Mouse (Mus musculus) ovary, adult 18-20 months (tissue): ENCODE data around the gene Kmt2b.

Source experiments
- DNase-seq: peaks from one replicate; pipeline ENCODE4 v3.0.0; 2022; ENCODE audit warnings: low spot score, mixed read lengths

The Kmt2b gene

GRCm38 (mm10) chr7:30588676-30589434 lies at the start of gene Kmt2b:
Gene Kmt2b, minus strand, starts transcription at chr7:30588726.
- peak; percentile 99 for DNase-seq

- DNase-seq = no peak
Observed at GRCm38 (mm10) chr7:30636395-30636794, 47.9 kb upstream of the Kmt2b start.

- no peak for DNase-seq
Observed at GRCm38 (mm10) chr7:30635752-30636151, 47.2 kb upstream of the Kmt2b start, which contains the start of gene Etv2. Gene Etv2, minus strand, starts transcription at chr7:30635852.

- DNase-seq = no peak
Observed at GRCm38 (mm10) chr7:30634621-30635020, 46.1 kb upstream of the Kmt2b start.

GRCm38 (mm10) chr7:30633762-30634412 lies 45.4 kb upstream of the Kmt2b start:
- DNase-seq = no peak

- no peak for DNase-seq
Observed at GRCm38 (mm10) chr7:30629013-30629412, 40.5 kb upstream of the Kmt2b start.

- DNase-seq = no peak
Observed at GRCm38 (mm10) chr7:30626647-30627046, 38.1 kb upstream of the Kmt2b start.

- DNase-seq = peak; percentile 80
Observed at GRCm38 (mm10) chr7:30625530-30626384, 37.2 kb upstream of the Kmt2b start, which contains the start of gene Cox6b1. Gene Cox6b1, minus strand, starts transcription at chr7:30626151.

GRCm38 (mm10) chr7:30619202-30619601 lies 30.7 kb upstream of the Kmt2b start:
- no peak for DNase-seq

- DNase-seq = no peak
Observed at GRCm38 (mm10) chr7:30618658-30619057, 30.1 kb upstream of the Kmt2b start.

- peak; percentile 22 for DNase-seq
Observed at GRCm38 (mm10) chr7:30615049-30615760, 26.7 kb upstream of the Kmt2b start.

GRCm38 (mm10) chr7:30614454-30614853 lies 25.9 kb upstream of the Kmt2b start:
- no peak for DNase-seq

- no peak for DNase-seq
Observed at GRCm38 (mm10) chr7:30613529-30614112, 25.1 kb upstream of the Kmt2b start.

- DNase-seq = no peak
Observed at GRCm38 (mm10) chr7:30612654-30613402, 24.3 kb upstream of the Kmt2b start, which contains the start of gene Upk1a. Gene Upk1a, minus strand, starts transcription at chr7:30612847.

GRCm38 (mm10) chr7:30610043-30610442 lies 21.5 kb upstream of the Kmt2b start:
- no peak for DNase-seq

- no peak for DNase-seq
Observed at GRCm38 (mm10) chr7:30608476-30608875, 19.9 kb upstream of the Kmt2b start.

GRCm38 (mm10) chr7:30607706-30608309 lies 19.3 kb upstream of the Kmt2b start:
- no peak for DNase-seq

- DNase-seq = no peak
Observed at GRCm38 (mm10) chr7:30604944-30605343, 16.4 kb upstream of the Kmt2b start.

GRCm38 (mm10) chr7:30604424-30604823 lies 15.9 kb upstream of the Kmt2b start:
- no peak for DNase-seq

GRCm38 (mm10) chr7:30602583-30602982 lies 14.1 kb upstream of the Kmt2b start:
- DNase-seq = no peak
